Mouse (Mus musculus) common myeloid progenitor, adult 5-6 weeks (primary cell): Measurements from ENCODE around the gene Rhot2. TPM values are rescaled to one million over a fixed set of nuclear protein-coding genes. Genes with fewer than 3 reads are reported as not detected.
A peak's percentile ranks its signal among the peaks of the same experiment; 100 is the strongest.
"Not testable (repeated sequence)": the region's sequence is repeated elsewhere in the genome, so short reads cannot be mapped to it uniquely, and the experiment has no call there.

Source experiments
- ATAC-seq: replicated peaks from 2 replicates; pipeline ENCODE4 v1.8.0; 2016; ENCODE audit warnings: low read depth, mild to moderate bottlenecking, moderate TSS enrichment, inconsistent platforms; ENCODE audit not compliant: poor library complexity, severe bottlenecking
- total RNA-seq: library from RNA; stranded (forward); fragments of 200-1000, 187-1606 nt; gene quantifications from 2 replicates; pipeline ENCODE4 v1.2.3, GENCODE M21; 2017

Rhot2 gene
- total RNA-seq, 1 experiment from 2014 or later, result 23.7 TPM

- ATAC-seq, result peak; percentile 81
These were observed 30.8 kb upstream of the Rhot2 start for GRCm38 (mm10) chr17:25875171-25876136.

GRCm38 (mm10) chr17:25874721-25875170, 30.1 kb upstream of the Rhot2 start, which contains the start of gene Mettl26:
TSS of gene Mettl26 (plus strand) at chr17:25875074.
- peak; percentile 74 for ATAC-seq

- ATAC-seq, result no peak
These were observed 29.6 kb upstream of the Rhot2 start for GRCm38 (mm10) chr17:25874148-25874720.

- no peak for ATAC-seq
These were observed 28.9 kb upstream of the Rhot2 start for GRCm38 (mm10) chr17:25873405-25874147.

GRCm38 (mm10) chr17:25872676-25873075, 28.0 kb upstream of the Rhot2 start:
- ATAC-seq, result no peak

- ATAC-seq, result not testable (repeated sequence)
These were observed 26.9 kb upstream of the Rhot2 start for GRCm38 (mm10) chr17:25871566-25871965.

GRCm38 (mm10) chr17:25869954-25870353, 25.3 kb upstream of the Rhot2 start:
- no peak for ATAC-seq

GRCm38 (mm10) chr17:25869498-25869897, 24.8 kb upstream of the Rhot2 start:
- ATAC-seq, result no peak

- peak; percentile 89 for ATAC-seq
These were observed 24.0 kb upstream of the Rhot2 start, which contains the start of gene Mcrip2 for GRCm38 (mm10) chr17:25868601-25869191. TSS of gene Mcrip2 (minus strand) at chr17:25868764.

GRCm38 (mm10) chr17:25867836-25868600, 23.4 kb upstream of the Rhot2 start:
- ATAC-seq, result peak; percentile 46

- ATAC-seq, result peak; percentile 19; the same call in 1 of the 2 replicates
These were observed 22.8 kb upstream of the Rhot2 start for GRCm38 (mm10) chr17:25867509-25867835.

GRCm38 (mm10) chr17:25866172-25866571, 21.5 kb upstream of the Rhot2 start:
- ATAC-seq, result no peak

GRCm38 (mm10) chr17:25865288-25865687, 20.6 kb upstream of the Rhot2 start:
- no peak for ATAC-seq

GRCm38 (mm10) chr17:25864311-25864710, 19.7 kb upstream of the Rhot2 start:
- ATAC-seq, result no peak

- ATAC-seq, result no peak
These were observed 19.0 kb upstream of the Rhot2 start for GRCm38 (mm10) chr17:25863681-25864080.

- ATAC-seq, result no peak
These were observed 17.3 kb upstream of the Rhot2 start for GRCm38 (mm10) chr17:25861704-25862612.

- peak; percentile 98 for ATAC-seq
These were observed 16.4 kb upstream of the Rhot2 start, which contains the start of gene Wdr90 for GRCm38 (mm10) chr17:25860832-25861703. TSS of gene Wdr90 (minus strand) at chr17:25861501.
